Mouse (Mus musculus): ENCODE results near the gene Gm17409. TPM values are rescaled to one million over a fixed set of nuclear protein-coding genes. Genes with fewer than 3 reads are reported as not detected.

Gm17409 gene
- polyA plus RNA-seq, 1 experiment from 2014 or later: not detected

- Histone ChIP-seq H3K27me3 (no peaks in the 10 kb centered on the region), H3K9me3 (no peaks in the 10 kb centered on the region), H3K4me2 (replicated peaks) (peak overlapping the region; percentile 36; the same call in 1 of the 2 replicates), H3K4me1 (peaks cover 28% of the 10 kb centered on the region), H3K27ac (peak overlapping the region; percentile 34; the same call in 1 of the 2 replicates), H3K4me3 (no peak overlapping the region), H3K9ac (no peak overlapping the region), H3K36me3 (0 out of 2 replicates have a peak, but pooled peaks cover 2% of the 10 kb centered on the region)
- 43% methylated on average over 15 of the region's 15 CpGs for WGBS
- ATAC-seq (ENCODE audit: low FRiP score, low read depth): no peak
Observed at GRCm38 (mm10) chr2:58516000-58516399, 46.1 kb downstream of the Gm17409 start.

GRCm38 (mm10) chr2:58516920-58517319 lies 47.0 kb downstream of the Gm17409 start:
- Histone ChIP-seq H3K27ac (peak overlapping the region; percentile 48; the same call in 1 of the 2 replicates), H3K27me3 (no peaks in the 10 kb centered on the region), H3K9me3 (no peaks in the 10 kb centered on the region), H3K36me3 (0 out of 2 replicates have a peak, but pooled peaks cover 2% of the 10 kb centered on the region), H3K9ac (no peak overlapping the region), H3K4me3 (no peak overlapping the region), H3K4me2 (replicated peaks) (no peak overlapping the region), H3K4me1 (peaks cover 33% of the 10 kb centered on the region)
- 55% methylated on average over 6 of the region's 6 CpGs for WGBS
- no peak for ATAC-seq (ENCODE audit: low FRiP score, low read depth)

GRCm38 (mm10) chr2:58518517-58518916 lies 48.6 kb downstream of the Gm17409 start:
- ATAC-seq (ENCODE audit: low FRiP score, low read depth): no peak
- no peaks in the 10 kb centered on the region for H3K27me3 ChIP-seq

More at GRCm38 (mm10) chr2:58518517-58518916, 48.6 kb downstream of the Gm17409 start:
- Histone ChIP-seq H3K4me3 (no peak overlapping the region), H3K36me3 (0 out of 2 replicates have a peak, but pooled peaks cover 2% of the 10 kb centered on the region), H3K9ac (no peak overlapping the region), H3K9me3 (no peaks in the 10 kb centered on the region), H3K4me1 (peaks cover 43% of the 10 kb centered on the region), H3K27ac (no peak overlapping the region), H3K4me2 (replicated peaks) (no peak overlapping the region)
- WGBS: 74% methylated on average over 1 of the region's 1 CpGs

Other genes starting within 250 kb of the Gm17409 start
- 0.10 and 0.20 TPM in 2 replicates for gene Acvr1c, start 112.2 kb upstream of the Gm17409 start, polyA plus RNA-seq (2015; fragmentation: Nextera tagmentation; extraction: Ambion mirVana)
- 7.9 and 8.6 TPM in 2 replicates for gene Acvr1, start 97.0 kb downstream of the Gm17409 start, polyA plus RNA-seq (2015; fragmentation: Nextera tagmentation; extraction: Ambion mirVana)
- gene Upp2, start 97.2 kb downstream of the Gm17409 start, polyA plus RNA-seq (2015; fragmentation: Nextera tagmentation; extraction: Ambion mirVana): 9.5 and 10.4 TPM in 2 replicates